Mouse (Mus musculus): ENCODE results near the gene Tnpo1. TPM values are rescaled to one million over a fixed set of nuclear protein-coding genes. Genes with fewer than 3 reads are reported as not detected.

Tnpo1 gene
- total RNA-seq, 2 experiments from 2014 or later: 33.6 to 45.3 TPM

DNA sequence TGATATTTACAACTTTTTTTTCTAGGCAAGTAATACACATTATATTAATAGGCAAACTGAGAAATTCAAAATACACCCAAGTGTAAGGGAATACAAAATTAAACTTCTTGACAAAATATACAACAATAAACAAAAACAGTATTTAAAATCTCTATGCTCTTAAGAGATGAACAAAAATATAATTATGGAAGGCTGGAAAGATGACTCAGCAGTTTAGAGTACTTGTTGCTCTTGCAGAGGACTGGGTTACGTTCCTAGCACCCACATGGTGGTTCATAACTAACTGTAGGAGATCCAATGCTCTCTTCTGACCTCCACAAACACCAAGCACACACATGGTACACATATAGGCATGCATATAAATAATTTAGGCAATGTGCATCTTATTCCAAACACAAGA is 133.3 kb downstream of the Tnpo1 start:
- ATAC-seq (replicated peaks; ENCODE audit: low FRiP score, poor library complexity, severe bottlenecking): no peak

- ATAC-seq (replicated peaks; ENCODE audit: low FRiP score, poor library complexity, severe bottlenecking): no peak
These were observed 134.5 kb downstream of the Tnpo1 start for GRCm38 (mm10) chr13:98791693-98792092.

Other genes starting within 250 kb of the Tnpo1 start
- not detected in 2 replicates for gene Tmem171, start 231.6 kb downstream of the Tnpo1 start, total RNA-seq (2015; ENCODE audit: low replicate concordance)
- not detected in 2 replicates for gene Tmem171, start 231.6 kb downstream of the Tnpo1 start, total RNA-seq (2017; ENCODE audit: low replicate concordance)
- gene Fcho2, start 110.9 kb downstream of the Tnpo1 start, total RNA-seq (2015; ENCODE audit: low replicate concordance): 169 and 189 TPM in 2 replicates
- gene Fcho2, start 110.9 kb downstream of the Tnpo1 start, total RNA-seq (2017; ENCODE audit: low replicate concordance): 156 and 165 TPM in 2 replicates
- not detected in 2 replicates for gene 1700024P04Rik, start 58.2 kb upstream of the Tnpo1 start, total RNA-seq (2015; ENCODE audit: low replicate concordance)
- not detected in 2 replicates for gene 1700024P04Rik, start 58.2 kb upstream of the Tnpo1 start, total RNA-seq (2017; ENCODE audit: low replicate concordance)